Mouse (Mus musculus) heart, adult 2 months (tissue): ENCODE results near the gene Supt5. TPM values are rescaled to one million over a fixed set of nuclear protein-coding genes. Genes with fewer than 3 reads are reported as not detected.

ENCODE experiments used
- DNase-seq, 2 experiments: peaks; one replicate each; pipeline ENCODE4 v3.0.0; 2021
- H3K27ac ChIP-seq: fragments of 200-600 bp; 2 replicates; pipeline ENCODE4 v1.8.1; 2022
- H3K27me3 ChIP-seq: fragments of 200-500 bp; 2 replicates; pipeline ENCODE4 v1.6.1; 2012; ENCODE audit warnings: mild to moderate bottlenecking, low read length, inconsistent platforms, mixed read lengths; ENCODE audit not compliant: control insufficient read depth, insufficient read depth
- H3K36me3 ChIP-seq: fragments of 200-500 bp; 2 replicates; pipeline ENCODE4 v1.6.1; 2012; ENCODE audit warnings: low read length, inconsistent platforms; ENCODE audit not compliant: control insufficient read depth, insufficient read depth
- H3K4me1 ChIP-seq: fragments of 200-500 bp; 2 replicates; pipeline ENCODE4 v1.6.1; 2011; ENCODE audit warnings: low read length; ENCODE audit not compliant: control insufficient read depth, insufficient read depth
- H3K4me3 ChIP-seq: fragments of 200-600 bp; 2 replicates; pipeline ENCODE4 v1.8.1; 2022
- H3K79me2 ChIP-seq: fragments of 200-500 bp; replicated peaks from 2 replicates; pipeline ENCODE4 v1.6.1; 2012; ENCODE audit warnings: mild to moderate bottlenecking, inconsistent platforms, low read length, moderate library complexity, mixed read lengths; ENCODE audit not compliant: control insufficient read depth, insufficient read depth
- H3K9ac ChIP-seq: fragments of 200-500 bp; 2 replicates; pipeline ENCODE4 v1.6.1; 2012; ENCODE audit warnings: low read depth, mild to moderate bottlenecking, control low read depth, inconsistent platforms, low read length, mixed read lengths
- CTCF ChIP-seq: fragments of 200-600 bp; IDR thresholded peaks from 2 replicates; pipeline ENCODE4 v1.8.1; 2022; ENCODE audit warnings: antibody characterized with exemption, mild to moderate bottlenecking, moderate library complexity
- EP300 ChIP-seq: fragments of 200-500 bp; IDR thresholded peaks from 2 replicates; pipeline ENCODE4 v1.6.1; 2011; ENCODE audit warnings: low read depth, low read length, control low read depth; ENCODE audit not compliant: insufficient read depth
- POLR2A ChIP-seq: fragments of 200-500 bp; IDR thresholded peaks from 2 replicates; pipeline ENCODE4 v1.6.1; 2011; ENCODE audit warnings: mild to moderate bottlenecking, low read depth, low read length, control low read depth; ENCODE audit not compliant: insufficient read depth
- WGBS: fragments of 180-500 bp; shearing (Covaris S2); methylation state at CpG from one replicate; pipeline ENCODE4 v1.1.7; 2018; 5-methylcytosine and 5-hydroxymethylcytosine counted together
- intact Hi-C: fragments of 180-260 bp; cut with DNase I; formaldehyde crosslinking; loops from one replicate; pipeline ENCODE4 v1.15.1; 2025
- polyA plus RNA-seq: library from polyadenylated mRNA; depleted of rRNA; stranded (reverse); fragments of >200 nt; gene quantifications from 2 replicates; pipeline ENCODE4 v1.2.3, GENCODE M21; 2012
- total RNA-seq, 2 experiments: library from RNA; stranded (reverse); gene quantifications; 2 replicates each; pipeline ENCODE4 v1.2.3; 2021

Gene Supt5
- total and polyA plus RNA-seq, 3 experiments, result 52.5 to 64.3 (median 59.9) TPM

DNA sequence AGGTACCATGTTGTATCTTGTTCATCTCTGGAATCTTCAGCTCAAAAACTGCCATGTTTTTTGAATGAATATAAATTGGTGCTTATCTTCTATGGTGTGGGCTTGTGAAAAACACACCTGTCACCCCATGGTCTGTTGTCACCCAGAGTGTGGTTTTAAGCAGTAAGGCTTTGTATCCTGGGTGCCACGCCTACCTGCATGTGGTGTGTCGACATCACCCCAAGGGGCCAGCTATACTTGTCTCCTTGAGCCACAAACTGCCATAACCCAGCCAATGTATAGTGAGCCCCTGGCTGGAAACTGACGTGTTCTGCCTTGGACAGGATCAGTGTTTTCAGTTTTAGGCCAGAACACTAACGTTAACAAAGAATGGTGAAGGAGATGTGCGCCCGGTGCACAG lies 45.6 kb upstream of the Supt5 start:
- 86% methylated on average over 6 of the region's 6 CpGs for WGBS
- TF ChIP-seq EP300 (no peak), CTCF (no peak), POLR2A (no peak)
- DNase-seq, result no peak
- Histone ChIP-seq H3K27ac (no peak overlapping the region; the same call in 1 of the 2 replicates), H3K4me3 (no peak overlapping the region), H3K9ac (no peak overlapping the region), H3K79me2 (no peaks in the 10 kb centered on the region), H3K27me3 (no peaks in the 10 kb centered on the region), H3K4me1 (peaks cover 19% of the 10 kb centered on the region), H3K36me3 (0 out of 2 replicates have a peak, but pooled peaks cover 5% of the 10 kb centered on the region)
- intact Hi-C loops, result loop anchor here (5.0 kb wide), 1 partner anchor 428 kb away; no protein-coding TSS in a partner anchor

DNA sequence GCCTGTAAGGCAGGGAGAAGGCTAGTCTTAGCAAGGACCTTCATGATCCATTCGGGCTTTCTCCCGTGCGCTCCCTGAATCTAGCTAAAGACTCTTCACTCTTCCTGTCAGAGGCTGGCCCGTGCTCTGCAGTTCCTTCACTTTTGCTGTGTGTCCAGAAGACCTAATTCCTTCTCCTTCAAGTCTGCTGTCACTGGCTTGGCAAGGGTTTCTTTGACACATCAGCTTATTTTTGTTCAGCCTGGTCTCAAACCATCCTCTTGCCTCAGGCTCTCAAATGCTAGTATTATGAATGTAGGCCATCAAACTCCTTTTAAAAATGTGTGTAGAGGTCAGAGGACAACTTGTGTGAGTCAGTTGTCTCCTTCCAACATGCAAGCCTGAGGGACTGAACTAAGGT lies 45.1 kb upstream of the Supt5 start:
- intact Hi-C loops, result loop anchor here (5.0 kb wide), 1 partner anchor 429 kb away; no protein-coding TSS in a partner anchor
- 47% methylated on average over 4 of the region's 4 CpGs for WGBS

DNA sequence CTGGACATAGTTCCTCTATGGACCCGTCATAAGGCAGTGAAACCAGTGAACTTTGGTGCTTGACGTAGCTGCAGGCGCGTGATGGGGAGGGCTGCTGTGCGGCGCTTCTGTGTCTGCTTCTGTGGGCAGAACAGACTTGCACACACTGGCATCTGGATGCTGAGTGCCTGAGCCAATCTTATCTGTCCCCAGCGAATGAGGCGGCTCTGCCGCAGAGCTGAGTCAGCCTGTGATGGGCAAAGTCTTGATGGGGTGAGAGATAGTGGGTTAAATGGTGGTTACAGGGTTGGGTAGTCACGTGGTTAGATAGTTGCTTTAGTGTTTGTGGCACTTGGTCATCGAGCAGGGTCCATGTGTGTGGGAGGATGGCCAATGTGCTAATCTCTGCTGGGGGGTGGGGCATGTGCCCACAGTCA lies 44.4 kb upstream of the Supt5 start:
- intact Hi-C loops, result loop anchor here (5.0 kb wide), 1 partner anchor 429 kb away; no protein-coding TSS in a partner anchor
- H3K9ac ChIP-seq, result peak overlapping the region; percentile 58
- H3K4me1 ChIP-seq, result peaks cover 19% of the 10 kb centered on the region
- no peak for TF ChIP-seq CTCF
- no peak; the same call in 1 of the 2 replicates for TF ChIP-seq EP300
- peak; percentile 33; the same call in 1 of the 2 replicates for TF ChIP-seq POLR2A
- no peaks in the 10 kb centered on the region for H3K27me3 ChIP-seq
- peak; percentile 65 to 80 for DNase-seq
- H3K36me3 ChIP-seq, result 0 out of 2 replicates have a peak, but pooled peaks cover 5% of the 10 kb centered on the region
- no peak overlapping the region for H3K4me3 ChIP-seq
- WGBS, result 13% methylated on average over 11 of the region's 11 CpGs
- H3K27ac ChIP-seq, result peak overlapping the region; percentile 93
- no peaks in the 10 kb centered on the region for H3K79me2 ChIP-seq

More for the DNA sequence above, 45.1 kb upstream of the Supt5 start:
- TF ChIP-seq POLR2A, result no peak
- no peak for TF ChIP-seq CTCF
- TF ChIP-seq EP300, result no peak
- no peak for DNase-seq
- H3K79me2 ChIP-seq, result no peaks in the 10 kb centered on the region
- H3K27me3 ChIP-seq, result no peaks in the 10 kb centered on the region
- H3K36me3 ChIP-seq, result 0 out of 2 replicates have a peak, but pooled peaks cover 5% of the 10 kb centered on the region
- peaks cover 19% of the 10 kb centered on the region for H3K4me1 ChIP-seq
- peak overlapping the region; percentile 93 for H3K27ac ChIP-seq
- H3K4me3 ChIP-seq, result no peak overlapping the region
- H3K9ac ChIP-seq, result no peak overlapping the region

DNA sequence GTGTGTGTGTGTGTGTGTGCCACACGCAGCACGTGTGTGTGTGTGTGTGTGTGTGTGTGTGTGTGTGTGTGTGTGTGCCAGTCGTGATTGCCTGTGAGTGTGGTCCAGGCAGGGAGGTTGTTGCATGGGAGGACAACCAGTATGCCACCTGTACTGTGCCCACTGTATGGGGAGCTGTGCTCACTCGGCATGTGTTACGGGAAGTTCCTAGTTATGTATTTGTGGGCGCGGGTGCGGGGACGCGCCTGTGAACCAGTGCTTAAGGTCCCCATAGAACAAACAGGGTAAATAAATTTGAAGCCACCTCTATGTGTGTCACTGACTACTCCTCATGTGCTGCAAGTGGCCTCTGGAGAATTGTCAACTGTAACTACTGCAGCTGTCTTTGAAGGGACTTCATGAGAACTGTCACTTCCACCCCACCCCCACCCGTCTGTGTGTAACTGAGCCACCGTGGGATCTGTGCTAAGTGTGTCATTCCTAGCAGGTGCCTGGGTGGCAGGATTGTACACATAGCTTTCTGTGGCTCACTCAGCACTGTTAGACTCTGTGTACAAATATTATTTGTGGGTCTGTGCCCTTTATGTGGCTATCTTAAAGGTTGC lies 43.9 kb upstream of the Supt5 start:
- H3K36me3 ChIP-seq, result 0 out of 2 replicates have a peak, but pooled peaks cover 5% of the 10 kb centered on the region
- intact Hi-C loops, result loop anchor here (5.0 kb wide), 1 partner anchor 430 kb away; no protein-coding TSS in a partner anchor
- H3K79me2 ChIP-seq, result no peaks in the 10 kb centered on the region; the same call in 1 of the 2 replicates
- H3K27me3 ChIP-seq, result no peaks in the 10 kb centered on the region
- no peak for DNase-seq
- TF ChIP-seq CTCF (no peak), EP300 (no peak; the same call in 1 of the 2 replicates), POLR2A (no peak)
- peak overlapping the region; percentile 58 for H3K9ac ChIP-seq
- peak overlapping the region; percentile 93 for H3K27ac ChIP-seq
- no peak overlapping the region for H3K4me3 ChIP-seq
- peaks cover 19% of the 10 kb centered on the region for H3K4me1 ChIP-seq
- WGBS, result 7% methylated on average over 10 of the region's 12 CpGs

DNA sequence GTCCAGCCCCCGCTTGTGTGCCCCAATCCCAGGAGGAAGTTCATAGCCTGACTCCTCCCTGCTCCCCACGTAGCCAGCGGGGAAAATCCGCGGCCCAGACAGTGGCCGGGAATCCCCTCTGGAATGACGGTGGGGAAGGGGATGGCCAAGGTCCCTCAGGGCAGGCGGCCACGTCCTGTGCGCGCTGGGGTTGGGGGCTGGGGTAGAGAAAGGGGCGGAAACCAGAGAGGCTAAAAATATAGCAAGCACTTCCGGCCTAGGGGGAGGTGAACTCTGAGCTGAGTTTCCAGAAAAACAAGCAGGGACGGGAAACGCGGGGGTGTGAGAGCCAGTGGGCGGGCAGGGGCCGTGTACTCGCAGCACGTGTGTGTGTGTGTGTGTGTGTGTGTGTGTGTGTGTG lies 43.4 kb upstream of the Supt5 start:
- H3K9ac ChIP-seq, result peak overlapping the region; percentile 76
- no peaks in the 10 kb centered on the region for H3K27me3 ChIP-seq
- under 1% methylated on average over 19 of the region's 20 CpGs for WGBS
- H3K36me3 ChIP-seq, result peaks cover 5% of the 10 kb centered on the region; the same call in 1 of the 2 replicates
- peak overlapping the region; percentile 93 for H3K27ac ChIP-seq
- peak overlapping the region; percentile 58 for H3K4me3 ChIP-seq
- intact Hi-C loops, result loop anchor here (5.0 kb wide), 1 partner anchor 430 kb away; no protein-coding TSS in a partner anchor
- no peaks in the 10 kb centered on the region; the same call in 1 of the 2 replicates for H3K79me2 ChIP-seq
- H3K4me1 ChIP-seq, result peaks cover 19% of the 10 kb centered on the region
- peak; percentile 89 to 93 for DNase-seq
- peak; percentile 83; the same call in 1 of the 2 replicates for TF ChIP-seq EP300
- TF ChIP-seq CTCF, result no peak
- TF ChIP-seq POLR2A, result peak; percentile 60
